In the genomic region with DNA sequence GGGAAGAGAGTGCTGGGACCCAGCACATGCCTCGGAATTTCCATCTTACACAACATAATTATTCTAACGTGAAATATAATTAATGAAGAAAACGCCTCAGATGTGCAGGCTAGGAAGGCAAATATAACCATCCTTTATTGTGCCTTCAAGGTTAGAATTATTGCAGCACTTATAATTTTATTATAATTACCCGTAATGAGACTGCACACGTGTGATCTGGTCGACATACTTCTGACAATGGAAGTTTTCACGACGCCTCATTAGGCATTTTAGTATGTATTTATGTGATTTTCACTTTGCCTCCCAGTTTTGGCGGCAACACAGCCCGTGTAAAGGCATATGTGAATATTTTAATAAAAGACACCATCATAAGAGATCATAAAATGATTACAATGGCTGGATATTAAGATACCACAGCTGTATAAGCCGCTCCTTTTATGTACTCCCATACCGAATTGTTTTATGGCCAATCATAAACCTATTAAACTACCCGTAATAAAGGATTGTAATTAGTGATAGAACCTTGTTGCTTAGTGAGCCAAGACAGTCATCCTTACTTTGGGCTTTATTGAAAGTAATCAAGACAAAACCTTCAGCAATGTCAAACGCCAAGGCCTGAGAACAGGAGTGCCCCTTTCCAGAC, we compare ENCODE assay signal across 22 mouse cellular contexts.
DNase-seq lines count a peak whose midpoint lies in the region; ATAC-seq and TF ChIP-seq lines count a peak whose summit lies in the region.
"Had no signal": no experiment of that assay in that cellular context is flagged by ENCODE, and none has a peak within 500 bp of the region (broad histone marks: within the 10 kb centered on the region; RNA-seq: fewer than 3 reads in every experiment).

No protein-coding gene starts in this region.

- 71% methylated on average over 14 of the region's 14 CpGs for WGBS in forebrain, embryonic 13.5 days
- WGBS in forebrain, embryonic 16.5 days, result 60% methylated on average over 14 of the region's 14 CpGs
- WGBS in hindbrain, embryonic 15.5 days, result 66% methylated on average over 14 of the region's 14 CpGs
- 76% methylated on average over 14 of the region's 14 CpGs for WGBS in hindbrain, embryonic 12.5 days
- 28% methylated on average over 14 of the region's 14 CpGs for WGBS in large intestine, adult 2 months

- DNase-seq in brain, embryonic 14.5 days (ENCODE audit: low read depth), result peak; percentile 20
- DNase-seq in large intestine, adult 2 months (ENCODE audit: low read depth, low spot score), result peak; percentile 25
- DNase-seq in right cerebral cortex, adult 18-20 months, result no peak
- DNase-seq in right cerebral cortex, postnatal 4 days, result no peak
- DNase-seq: adrenal gland, adult 8-10 months; adrenal gland, postnatal 36 days; B cell, adult 2 months; cerebellum, adult 11 months; cerebellum, adult 8-10 months; cerebellum, postnatal 14 days; forebrain, postnatal 0 days; gastrocnemius, postnatal 14 days; heart, postnatal 4 days had no signal

- no peak for TF ChIP-seq POLR2A in brain, embryonic 14.5 days (IDR thresholded peaks at IDR 0.05; ENCODE audit: borderline replicate concordance, extremely low read depth, insufficient read depth, insufficient read length, poor library complexity, severe bottlenecking)

- H3K4me3 ChIP-seq in forebrain, embryonic 13.5 days, result no peak overlapping the region
- no peak overlapping the region for H3K4me3 ChIP-seq in forebrain, embryonic 16.5 days (replicated peaks; ENCODE audit: low read length)
- H3K4me3 ChIP-seq in hindbrain, embryonic 15.5 days, result no peak overlapping the region
- no peak overlapping the region for H3K4me3 ChIP-seq in hindbrain, embryonic 12.5 days
- H3K4me3 ChIP-seq: embryonic facial prominence, embryonic 12.5 days; heart, embryonic 13.5 days had no signal

- peak; percentile 17; the same call in 1 of the 2 replicates for ATAC-seq in forebrain, embryonic 13.5 days
- no peak; the same call in 1 of the 2 replicates for ATAC-seq in forebrain, embryonic 16.5 days
- 0 out of 2 replicates have a peak, but pooled peaks have one; percentile 27 for ATAC-seq in hindbrain, embryonic 15.5 days (ENCODE audit: low FRiP score, low read depth)
- ATAC-seq in hindbrain, embryonic 12.5 days (ENCODE audit: low FRiP score), result no peak
- ATAC-seq: CD4-positive, CD25-positive, alpha-beta regulatory T cell, adult 4 months; forebrain, postnatal 0 days; inflammation-experienced regulatory T-cells, adult 6 months had no signal

- H3K9ac ChIP-seq in forebrain, embryonic 13.5 days, result no peak overlapping the region
- H3K9ac ChIP-seq in forebrain, embryonic 16.5 days (replicated peaks; ENCODE audit: low read depth, low read length), result no peak overlapping the region
- no peak overlapping the region for H3K9ac ChIP-seq in hindbrain, embryonic 15.5 days
- no peak overlapping the region for H3K9ac ChIP-seq in hindbrain, embryonic 12.5 days
- H3K9ac ChIP-seq: embryonic facial prominence, embryonic 12.5 days; forebrain, postnatal 0 days; heart, embryonic 13.5 days had no signal

- H3K4me1 ChIP-seq in forebrain, embryonic 13.5 days, result peaks cover 21% of the 10 kb centered on the region
- peaks cover 15% of the 10 kb centered on the region for H3K4me1 ChIP-seq in forebrain, embryonic 16.5 days (replicated peaks; ENCODE audit: control insufficient read depth, insufficient read depth, low read length)
- H3K4me1 ChIP-seq in hindbrain, embryonic 15.5 days (replicated peaks), result peaks cover 19% of the 10 kb centered on the region; the same call in 1 of the 2 replicates
- peaks cover 21% of the 10 kb centered on the region for H3K4me1 ChIP-seq in hindbrain, embryonic 12.5 days
- H3K4me1 ChIP-seq: embryonic facial prominence, embryonic 12.5 days; heart, embryonic 13.5 days had no signal

- H3K27me3 ChIP-seq in forebrain, embryonic 13.5 days, result peaks cover 93% of the 10 kb centered on the region
- H3K27me3 ChIP-seq in forebrain, embryonic 16.5 days (replicated peaks; ENCODE audit: control insufficient read depth, insufficient read depth, low read length), result peaks cover 77% of the 10 kb centered on the region
- H3K27me3 ChIP-seq in hindbrain, embryonic 15.5 days, result peaks cover 16% of the 10 kb centered on the region
- H3K27me3 ChIP-seq in hindbrain, embryonic 12.5 days, result peaks cover 19% of the 10 kb centered on the region

- no peak for TF ChIP-seq CTCF in brain, embryonic 14.5 days (IDR thresholded peaks at IDR 0.05; ENCODE audit: borderline replicate concordance, extremely low read depth, insufficient read depth, insufficient read length)

- H3K36me3 ChIP-seq in forebrain, embryonic 13.5 days (ENCODE audit: poor library complexity, severe bottlenecking), result no peaks in the 10 kb centered on the region
- no peaks in the 10 kb centered on the region for H3K36me3 ChIP-seq in forebrain, embryonic 16.5 days (ENCODE audit: control insufficient read depth, insufficient read depth)
- H3K36me3 ChIP-seq in hindbrain, embryonic 15.5 days, result no peaks in the 10 kb centered on the region
- no peaks in the 10 kb centered on the region for H3K36me3 ChIP-seq in hindbrain, embryonic 12.5 days
- H3K36me3 ChIP-seq: embryonic facial prominence, embryonic 12.5 days; G1E; heart, embryonic 13.5 days had no signal

- H3K9me3 ChIP-seq in forebrain, embryonic 13.5 days (replicated peaks), result no peaks in the 10 kb centered on the region
- no peaks in the 10 kb centered on the region for H3K9me3 ChIP-seq in forebrain, embryonic 16.5 days (ENCODE audit: control insufficient read depth, low read length)
- H3K9me3 ChIP-seq in hindbrain, embryonic 15.5 days, result no peaks in the 10 kb centered on the region
- no peaks in the 10 kb centered on the region for H3K9me3 ChIP-seq in hindbrain, embryonic 12.5 days (replicated peaks)
- H3K9me3 ChIP-seq: embryonic facial prominence, embryonic 12.5 days; heart, embryonic 13.5 days had no signal

- no peak overlapping the region for H3K27ac ChIP-seq in forebrain, embryonic 13.5 days
- no peak overlapping the region for H3K27ac ChIP-seq in forebrain, embryonic 16.5 days (ENCODE audit: low read length)
- no peak overlapping the region for H3K27ac ChIP-seq in hindbrain, embryonic 15.5 days (replicated peaks)
- H3K27ac ChIP-seq in hindbrain, embryonic 12.5 days, result no peak overlapping the region
- H3K27ac ChIP-seq: embryonic facial prominence, embryonic 12.5 days; heart, embryonic 13.5 days had no signal

- no peak overlapping the region for H3K4me2 ChIP-seq in forebrain, embryonic 13.5 days
- H3K4me2 ChIP-seq in forebrain, embryonic 16.5 days (ENCODE audit: low read length), result no peak overlapping the region
- H3K4me2 ChIP-seq in hindbrain, embryonic 15.5 days, result no peak overlapping the region
- H3K4me2 ChIP-seq in hindbrain, embryonic 12.5 days (replicated peaks), result no peak overlapping the region; the same call in 1 of the 2 replicates
- H3K4me2 ChIP-seq: embryonic facial prominence, embryonic 12.5 days; heart, embryonic 13.5 days had no signal

Comparison
In these comparisons a context has a peak if more than half of its experiments do, and no peak if none do; other contexts are left out.
1. ATAC-seq: peak in forebrain, embryonic 13.5 days (single experiment) and hindbrain, embryonic 15.5 days (single experiment); none in forebrain, embryonic 16.5 days (single experiment) and hindbrain, embryonic 12.5 days (single experiment).
2. DNase-seq: peak in brain, embryonic 14.5 days (single experiment) and large intestine, adult 2 months (single experiment); none in right cerebral cortex, adult 18-20 months (single experiment) and right cerebral cortex, postnatal 4 days (single experiment).